Mouse (Mus musculus) hindlimb bud, embryonic 11.5 days (tissue): ENCODE data around the gene Nxpe3.
"Not testable (repeated sequence)": the region's sequence is repeated elsewhere in the genome, so short reads cannot be mapped to it uniquely, and the experiment has no call there.

ENCODE experiments used
- DNase-seq: peaks from one replicate; pipeline ENCODE4 v3.0.0-alpha.2; 2012; ENCODE audit warnings: low read depth, low spot score; ENCODE audit errors: extremely low spot score

Gene Nxpe3

GRCm38 (mm10) chr16:55838129-55838509 lies 57.0 kb downstream of the Nxpe3 start:
- no peak for DNase-seq

GRCm38 (mm10) chr16:55837653-55838052 lies 57.4 kb downstream of the Nxpe3 start:
- not testable (repeated sequence) for DNase-seq

GRCm38 (mm10) chr16:55837168-55837567 lies 57.9 kb downstream of the Nxpe3 start:
- DNase-seq = no peak

- no peak for DNase-seq
Observed at GRCm38 (mm10) chr16:55835798-55836197, 59.3 kb downstream of the Nxpe3 start.

GRCm38 (mm10) chr16:55832617-55833016 lies 62.5 kb downstream of the Nxpe3 start:
- DNase-seq = no peak

- no peak for DNase-seq
Observed at GRCm38 (mm10) chr16:55832040-55832439, 63.0 kb downstream of the Nxpe3 start.

GRCm38 (mm10) chr16:55831451-55831850 lies 63.6 kb downstream of the Nxpe3 start:
- DNase-seq = no peak

DNA sequence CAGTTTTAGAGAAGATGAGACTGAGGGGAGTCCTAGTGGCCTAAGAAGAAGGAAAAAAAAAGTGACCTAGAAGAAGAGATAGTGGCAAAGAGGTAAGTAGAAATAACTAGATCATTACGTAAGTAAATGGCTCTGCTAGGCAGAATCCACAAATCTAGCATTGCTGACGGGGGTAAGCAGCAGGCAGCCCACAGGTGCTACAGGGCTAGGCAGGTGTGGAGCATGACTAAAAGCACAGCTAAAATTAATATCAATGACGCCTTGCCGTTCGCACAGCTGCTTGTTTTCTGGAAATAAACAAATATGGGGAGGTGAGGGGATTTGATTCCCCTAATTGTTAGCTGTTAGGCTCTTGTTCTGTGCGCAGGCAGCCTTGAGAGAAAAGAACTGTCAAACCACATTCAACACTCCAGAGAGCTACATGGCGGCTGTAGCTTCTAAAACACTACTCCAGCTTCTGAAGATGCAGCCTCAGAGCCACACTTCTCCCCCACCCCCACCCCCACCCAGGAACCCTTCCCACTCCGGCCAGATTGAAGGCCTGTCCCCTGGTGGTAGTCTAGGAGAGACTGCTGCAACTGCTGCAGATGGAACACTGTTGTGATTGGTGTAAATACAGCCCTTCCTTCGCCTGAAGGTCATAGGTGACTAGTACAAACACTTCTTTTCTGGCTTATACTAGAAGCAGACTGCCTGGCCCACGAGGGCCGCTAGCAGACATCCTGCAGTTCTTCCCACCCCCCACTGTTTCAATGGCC lies 71.5 kb downstream of the Nxpe3 start:
- DNase-seq = no peak

GRCm38 (mm10) chr16:55822741-55823397 lies 72.2 kb downstream of the Nxpe3 start:
- no peak for DNase-seq

DNA sequence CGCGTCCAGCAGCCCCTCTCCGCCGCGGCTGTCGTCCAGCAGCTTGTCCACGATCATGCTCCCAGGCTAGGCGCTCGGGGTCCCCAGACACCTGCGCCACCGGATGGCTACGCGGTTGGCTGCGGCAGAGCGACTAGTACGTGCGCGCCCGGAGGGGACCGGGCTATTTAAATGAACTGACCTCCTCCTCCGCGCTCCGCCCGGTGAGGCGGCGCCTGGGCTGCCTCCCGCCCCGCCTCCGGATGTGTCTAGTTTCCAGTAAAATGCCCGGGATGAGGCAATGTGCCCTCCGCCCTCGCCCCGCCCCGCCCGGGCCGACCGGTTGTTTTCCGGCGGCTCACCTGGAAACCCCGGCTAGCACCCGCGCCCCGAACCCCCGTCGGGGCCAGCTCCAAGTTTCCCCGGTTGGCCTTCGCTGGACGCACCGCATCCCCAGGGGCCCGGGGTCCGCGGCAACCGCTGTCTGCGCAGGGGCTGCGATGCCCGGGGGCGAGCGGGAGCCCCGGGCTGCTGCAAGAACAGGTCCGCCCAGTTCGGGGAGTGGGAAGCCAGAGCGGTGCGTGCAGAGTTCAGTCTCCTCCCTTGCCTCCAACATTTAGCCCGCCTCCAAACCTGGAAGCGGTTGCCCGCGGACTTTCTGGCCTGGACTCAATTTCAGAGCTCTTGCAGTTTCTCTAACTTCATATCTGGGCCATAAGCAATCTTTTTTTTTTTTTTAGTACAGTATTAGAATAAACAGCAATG lies 72.9 kb downstream of the Nxpe3 start:
- DNase-seq = no peak

- DNase-seq = no peak
Observed at GRCm38 (mm10) chr16:55821571-55821981, 73.5 kb downstream of the Nxpe3 start.

GRCm38 (mm10) chr16:55820916-55821570 lies 74.0 kb downstream of the Nxpe3 start:
- no peak for DNase-seq

GRCm38 (mm10) chr16:55820161-55820915 lies 74.7 kb downstream of the Nxpe3 start:
- no peak for DNase-seq

DNA sequence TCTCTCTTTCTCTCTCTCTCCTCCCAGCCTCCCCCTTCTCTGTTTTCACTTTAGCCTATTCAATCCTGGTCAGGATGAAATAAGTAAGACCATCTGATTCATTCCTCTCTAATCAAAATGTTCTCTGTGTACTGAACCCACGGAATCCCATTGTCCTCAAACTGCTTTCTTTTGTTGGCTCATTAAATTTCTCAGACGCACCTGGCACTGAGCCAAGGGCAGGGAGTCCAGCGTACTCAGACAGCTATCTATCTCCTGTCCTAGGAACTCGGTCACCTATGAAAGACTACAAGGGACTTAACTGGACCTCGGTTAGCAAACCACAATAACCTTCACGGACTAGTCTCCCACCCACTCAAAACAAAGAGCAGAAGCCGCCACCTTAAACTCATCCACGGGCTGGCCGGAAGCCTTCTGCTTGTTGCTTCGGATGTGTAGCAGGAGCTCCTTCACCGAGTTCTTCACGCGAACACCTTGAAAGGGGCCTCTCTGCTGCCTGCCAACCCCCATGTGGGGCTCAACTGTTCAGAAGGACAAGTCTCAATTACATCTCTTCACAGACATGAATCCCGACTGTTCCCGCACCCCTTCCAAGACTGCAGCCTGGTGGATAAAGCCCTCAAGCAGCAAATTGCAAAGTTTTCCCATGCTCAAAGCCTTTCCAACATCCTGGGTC lies 75.8 kb downstream of the Nxpe3 start:
- no peak for DNase-seq

DNA sequence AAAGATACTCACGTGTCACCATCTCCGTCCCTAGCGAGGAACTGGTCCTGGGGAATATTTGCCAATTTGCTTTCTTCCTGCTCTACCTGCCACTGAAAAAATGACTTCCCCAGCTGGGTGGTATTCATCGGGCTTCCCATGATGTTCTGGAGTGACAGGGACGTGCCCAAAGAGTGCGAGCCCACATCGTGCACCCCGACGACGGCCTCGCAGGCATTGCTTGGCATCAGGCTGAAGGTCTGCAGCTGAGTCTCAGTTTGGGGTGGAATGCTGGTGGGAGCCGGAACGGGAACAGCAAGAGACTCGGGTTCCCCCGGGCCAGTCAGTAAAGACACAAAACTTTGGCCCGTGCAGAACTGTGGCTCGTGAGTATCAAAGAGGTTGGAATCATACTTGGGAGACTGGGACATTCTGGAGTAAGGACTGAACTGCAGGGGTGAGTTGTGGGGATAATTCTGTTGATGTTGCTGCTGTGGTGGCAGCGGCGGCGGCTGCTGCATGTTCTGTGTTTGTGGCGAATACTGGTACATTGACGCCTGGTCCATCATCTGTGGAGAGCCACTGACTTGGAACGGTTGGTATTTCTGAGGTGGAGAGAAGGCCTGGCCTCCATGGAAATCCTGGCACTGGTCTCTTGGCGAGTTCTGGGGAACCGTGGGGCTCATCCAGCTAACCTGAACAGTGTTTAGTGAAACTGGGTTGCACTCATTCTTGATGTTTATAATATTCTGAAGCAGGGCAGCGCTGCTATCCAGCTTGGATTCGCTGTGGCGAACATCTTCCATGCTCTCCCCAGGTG lies 77.2 kb downstream of the Nxpe3 start:
- no peak for DNase-seq

DNA sequence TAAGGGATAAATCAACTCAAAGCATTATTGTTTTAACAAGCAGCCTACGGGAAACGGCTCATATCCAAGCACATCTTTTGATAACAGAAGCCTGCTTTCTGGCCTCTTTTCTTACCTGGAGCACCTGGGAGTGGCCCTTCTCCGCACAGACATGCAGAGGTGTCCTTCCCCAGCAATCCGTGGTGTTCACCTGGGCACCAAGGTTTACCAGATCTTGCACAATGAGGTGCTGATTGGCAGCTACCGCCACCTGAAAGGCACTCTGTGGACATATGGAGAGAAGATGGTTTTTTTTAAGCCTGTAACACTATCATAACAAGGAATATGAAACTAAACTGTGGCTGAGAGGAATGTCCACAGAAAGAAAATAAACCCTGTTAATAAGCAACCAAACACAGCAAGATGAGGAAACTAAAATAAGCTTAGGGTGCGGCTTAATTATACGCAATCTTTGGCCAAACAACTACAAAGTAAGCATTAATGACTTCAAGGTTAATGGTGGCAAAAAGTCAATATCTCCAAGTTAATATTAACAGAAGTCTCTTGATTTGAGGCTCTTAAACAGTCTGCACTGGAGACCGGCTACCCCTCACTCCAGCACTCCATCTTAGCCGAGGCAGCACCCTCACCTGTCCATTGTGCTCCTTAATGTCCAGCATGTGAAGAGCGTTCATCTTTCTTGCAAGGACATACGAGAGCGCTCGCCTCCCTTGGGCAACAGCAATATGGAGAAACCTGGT lies 78.7 kb downstream of the Nxpe3 start:
- DNase-seq = no peak

DNA sequence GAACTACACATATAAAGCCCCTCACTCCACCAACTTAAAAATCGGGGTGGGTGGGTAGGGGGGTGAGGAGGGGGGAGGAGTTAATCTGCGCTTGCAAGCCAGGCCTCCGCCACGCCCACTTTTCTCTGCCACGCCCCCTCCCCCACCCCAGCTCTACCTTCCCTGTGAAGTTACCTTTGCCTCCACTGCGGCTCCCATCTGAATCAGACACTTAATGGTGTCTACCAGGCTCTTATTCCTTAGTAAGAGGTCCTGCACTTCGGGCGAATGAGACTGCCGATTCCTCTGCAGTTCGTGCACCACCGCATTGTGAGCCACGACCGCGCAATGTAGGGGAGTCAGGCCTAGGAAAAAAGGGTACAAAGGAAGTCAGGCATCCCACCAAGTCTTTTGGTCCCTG lies 79.6 kb downstream of the Nxpe3 start:
- DNase-seq = no peak

DNA sequence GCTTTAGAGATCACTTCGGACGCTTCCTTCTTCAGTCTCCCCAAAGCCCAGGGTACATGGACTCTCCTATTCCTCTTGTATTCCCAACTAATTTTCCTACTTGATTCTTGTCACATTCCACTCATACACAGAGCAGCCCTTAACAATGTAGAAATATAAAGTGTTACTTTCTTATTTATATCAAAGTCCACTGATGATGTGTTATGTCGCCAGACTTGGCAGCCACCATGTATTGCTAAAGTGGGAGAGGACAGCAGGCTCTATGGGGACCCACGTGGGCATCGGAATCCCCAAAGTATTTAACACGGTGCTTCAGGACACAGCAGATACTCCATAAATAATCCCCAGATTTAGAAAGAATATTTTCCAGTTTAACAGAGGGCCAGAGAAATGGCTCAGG lies 80.4 kb downstream of the Nxpe3 start:
- DNase-seq = no peak

DNA sequence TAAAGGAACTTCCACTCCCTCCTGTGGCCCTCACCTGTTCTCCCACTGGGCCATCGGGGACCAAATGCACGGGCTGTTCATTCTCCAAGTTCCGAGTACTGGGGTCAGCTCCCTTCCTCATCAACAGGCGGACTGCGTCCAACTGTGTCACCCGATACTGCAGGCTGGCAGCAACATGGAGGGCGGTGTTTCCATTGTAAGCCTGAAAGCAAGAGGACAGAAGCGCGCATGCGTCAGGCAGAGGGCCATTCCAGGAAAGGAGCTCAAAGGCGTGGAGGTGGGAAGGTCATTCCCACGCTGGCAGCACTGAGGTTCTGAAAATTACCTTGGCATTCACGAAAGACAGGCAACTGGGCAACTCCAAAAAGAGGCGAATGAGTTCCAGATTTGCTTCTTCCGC lies 81.2 kb downstream of the Nxpe3 start:
- no peak for DNase-seq
